ENCODE assay signal across 32 mouse cellular contexts in the genomic region with DNA sequence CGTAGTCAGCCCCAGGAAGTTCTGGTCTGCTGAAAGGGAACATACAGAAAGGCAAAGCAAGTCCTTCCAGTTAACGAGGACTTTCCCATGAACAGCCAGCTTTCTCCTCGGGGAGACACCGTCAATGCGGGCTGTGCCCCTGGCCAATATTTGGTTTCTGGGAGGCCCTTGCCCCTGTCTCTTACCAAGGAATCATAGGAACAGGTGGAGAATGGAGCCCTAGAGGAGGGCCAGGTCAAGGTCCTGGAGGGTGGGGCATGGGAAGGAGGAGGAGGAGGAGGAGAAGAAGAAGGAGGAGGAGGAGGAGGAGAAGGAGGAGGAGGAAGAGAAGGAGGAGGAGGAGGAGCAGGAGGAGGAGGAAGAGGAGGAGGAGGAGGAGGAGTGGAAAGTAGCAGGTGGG.
"Had no signal": no experiment of that assay in that cellular context is flagged by ENCODE, and none has a peak within 500 bp of the region (broad histone marks: within the 10 kb centered on the region; RNA-seq: fewer than 3 reads in every experiment).

No protein-coding gene starts in this region.

- H3K36me3 ChIP-seq: heart, embryonic 10.5 days; heart, embryonic 12.5 days; heart, embryonic 13.5 days; heart, embryonic 15.5 days; hindbrain, embryonic 10.5 days; hindbrain, embryonic 12.5 days; hindbrain, embryonic 13.5 days; hindbrain, embryonic 15.5 days; kidney, embryonic 15.5 days had no signal

- H3K9ac ChIP-seq: heart, embryonic 12.5 days; heart, embryonic 13.5 days; heart, embryonic 15.5 days; hindbrain, embryonic 12.5 days; hindbrain, embryonic 13.5 days; hindbrain, embryonic 14.5 days; hindbrain, embryonic 15.5 days; kidney, embryonic 15.5 days had no signal

- DNase-seq: heart, adult 2 months; heart, postnatal 10 days; heart, postnatal 14 days; heart, postnatal 36 days; heart, postnatal 4 days; kidney, adult 11 months; kidney, adult 18-20 months; kidney, adult 2 months; kidney, adult 8-10 months; kidney, adult 9 months; kidney, postnatal 10 days; kidney, postnatal 14 days; kidney, postnatal 36 days; kidney, postnatal 4 days; layer of hippocampus, adult 9-11 months; layer of hippocampus, postnatal 36 days had no signal

- ATAC-seq: hindbrain, embryonic 16.5 days; hindbrain, postnatal 0 days; inflammation-experienced regulatory T-cells, adult 6 months had no signal

- H3K4me2 ChIP-seq: heart, embryonic 11.5 days; heart, embryonic 12.5 days; heart, embryonic 13.5 days; heart, embryonic 15.5 days; hindbrain, embryonic 12.5 days; hindbrain, embryonic 13.5 days; hindbrain, embryonic 14.5 days; hindbrain, embryonic 15.5 days; kidney, embryonic 15.5 days had no signal

- H3K27ac ChIP-seq: heart, adult 2 months; heart, embryonic 10.5 days; heart, embryonic 13.5 days; heart, embryonic 15.5 days; hindbrain, embryonic 10.5 days; hindbrain, embryonic 12.5 days; hindbrain, embryonic 13.5 days; hindbrain, embryonic 14.5 days; hindbrain, embryonic 15.5 days; hindbrain, postnatal 0 days; kidney, embryonic 15.5 days; kidney, postnatal 0 days; layer of hippocampus, adult 2 months had no signal

- H3K9me3 ChIP-seq: heart, embryonic 10.5 days; heart, embryonic 12.5 days; heart, embryonic 13.5 days; heart, embryonic 15.5 days; hindbrain, embryonic 10.5 days; hindbrain, embryonic 12.5 days; hindbrain, embryonic 13.5 days; hindbrain, embryonic 15.5 days; kidney, embryonic 15.5 days had no signal

- H3K4me1 ChIP-seq: heart, embryonic 12.5 days; heart, embryonic 13.5 days; heart, embryonic 15.5 days; hindbrain, embryonic 12.5 days; hindbrain, embryonic 15.5 days had no signal

- H3K4me3 ChIP-seq: heart, adult 2 months; heart, embryonic 10.5 days; heart, embryonic 12.5 days; heart, embryonic 13.5 days; heart, embryonic 15.5 days; hindbrain, embryonic 10.5 days; hindbrain, embryonic 12.5 days; hindbrain, embryonic 13.5 days; hindbrain, embryonic 15.5 days; kidney, embryonic 15.5 days; layer of hippocampus, adult 2 months had no signal

- H3K27me3 ChIP-seq: hindbrain, embryonic 15.5 days had no signal
